Mouse (Mus musculus) spleen, adult 2 months (tissue): ENCODE results near the gene Ttll12. TPM values are rescaled to one million over a fixed set of nuclear protein-coding genes. Genes with fewer than 3 reads are reported as not detected.

Experiments used
- DNase-seq, 2 experiments: peaks; one replicate each; pipeline versions ENCODE4 v3.0.0 to v3.0.0-alpha.2; 2012 to 2021; ENCODE audit warnings: low spot score in 2 of 2, low read depth in 1 of 2
- H3K27ac ChIP-seq: fragments of 200-500 bp; 2 replicates; pipeline ENCODE4 v1.5.1; 2012; ENCODE audit warnings: low read length, inconsistent platforms; ENCODE audit not compliant: insufficient read depth
- H3K27me3 ChIP-seq: fragments of 200-500 bp; 2 replicates; pipeline ENCODE4 v1.6.1; 2012; ENCODE audit warnings: mild to moderate bottlenecking, moderate library complexity, low read length, inconsistent platforms; ENCODE audit not compliant: control insufficient read depth, insufficient read depth
- H3K36me3 ChIP-seq: fragments of 200-500 bp; 2 replicates; pipeline ENCODE4 v1.6.1; 2012; ENCODE audit warnings: mild to moderate bottlenecking, low read length, inconsistent platforms; ENCODE audit not compliant: control insufficient read depth, insufficient read depth
- H3K4me1 ChIP-seq: fragments of 200-500 bp; 2 replicates; pipeline ENCODE4 v1.6.1; 2011; ENCODE audit warnings: inconsistent platforms; ENCODE audit not compliant: control insufficient read depth, insufficient read depth, insufficient read length
- H3K4me3 ChIP-seq: fragments of 200-500 bp; 2 replicates; pipeline ENCODE4 v1.5.1; 2011; ENCODE audit warnings: mild to moderate bottlenecking, inconsistent platforms; ENCODE audit not compliant: insufficient read depth, insufficient read length; ENCODE audit errors: extremely low read depth
- CTCF ChIP-seq: fragments of 200-500 bp; IDR thresholded peaks from 2 replicates; pipeline ENCODE4 v1.5.1; 2011; ENCODE audit warnings: mild to moderate bottlenecking, inconsistent platforms; ENCODE audit not compliant: insufficient read depth, insufficient read length, insufficient replicate concordance; ENCODE audit errors: extremely low read depth
- POLR2A ChIP-seq: fragments of 200-500 bp; IDR thresholded peaks from 2 replicates; pipeline ENCODE4 v1.6.1; 2011; ENCODE audit warnings: low read depth, low read length, inconsistent platforms
- WGBS: fragments of 180-500 bp; shearing (Covaris S2); methylation state at CpG from one replicate; pipeline ENCODE4 v1.1.7; 2018; 5-methylcytosine and 5-hydroxymethylcytosine counted together
- polyA plus RNA-seq: library from polyadenylated mRNA; depleted of rRNA; stranded (reverse); fragments of >200 nt; gene quantifications from 2 replicates; pipeline ENCODE4 v1.2.3, GENCODE M21; 2012

Ttll12 gene
- polyA plus RNA-seq, 1 experiment: 19.9 TPM

DNA sequence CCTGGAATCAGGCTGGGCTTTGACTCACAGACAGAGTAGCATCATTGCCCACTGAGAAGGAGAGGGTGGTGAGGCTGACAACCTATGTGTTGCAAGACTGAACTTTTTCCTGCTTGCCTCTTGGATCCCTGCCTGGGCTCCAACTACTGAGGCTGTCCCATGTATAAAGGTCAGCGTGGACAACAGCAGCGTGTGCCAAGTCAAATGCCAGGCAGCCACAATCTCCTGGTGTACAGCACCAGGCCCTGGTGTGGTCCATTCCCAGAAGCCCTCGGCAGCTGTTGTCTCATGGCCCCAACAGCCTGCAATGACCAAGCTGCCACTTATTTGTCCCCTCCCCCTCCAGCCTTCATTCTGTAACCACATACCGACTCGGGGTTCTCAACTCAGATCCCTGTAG, 23.3 kb downstream of the Ttll12 start:
- no peaks in the 10 kb centered on the region for H3K4me1 ChIP-seq
- peaks cover 31% of the 10 kb centered on the region for H3K36me3 ChIP-seq
- DNase-seq: no peak
- H3K4me3 ChIP-seq: no peak overlapping the region
- no peak overlapping the region for H3K27ac ChIP-seq
- H3K27me3 ChIP-seq: no peaks in the 10 kb centered on the region
- TF ChIP-seq POLR2A (no peak), CTCF (no peak)
- 84% methylated on average over 5 of the region's 5 CpGs for WGBS

GRCm38 (mm10) chr15:83570641-83571040, 24.3 kb downstream of the Ttll12 start:
- Histone ChIP-seq H3K27me3 (no peaks in the 10 kb centered on the region), H3K36me3 (peaks cover 25% of the 10 kb centered on the region), H3K4me3 (no peak overlapping the region), H3K27ac (no peak overlapping the region), H3K4me1 (no peaks in the 10 kb centered on the region)
- TF ChIP-seq CTCF (no peak; the same call in 1 of the 2 replicates), POLR2A (no peak)
- no peak for DNase-seq
- 65% methylated on average over 2 of the region's 2 CpGs for WGBS

GRCm38 (mm10) chr15:83569682-83570081, 25.3 kb downstream of the Ttll12 start:
- WGBS: 75% methylated on average over 11 of the region's 11 CpGs

GRCm38 (mm10) chr15:83568544-83568943, 26.4 kb downstream of the Ttll12 start:
- Histone ChIP-seq H3K27ac (no peak overlapping the region), H3K4me3 (no peak overlapping the region), H3K36me3 (peaks cover 8% of the 10 kb centered on the region), H3K27me3 (no peaks in the 10 kb centered on the region), H3K4me1 (peaks cover 4% of the 10 kb centered on the region; the same call in 1 of the 2 replicates)
- WGBS: 95% methylated on average over 5 of the region's 5 CpGs
- no peak for TF ChIP-seq POLR2A
- no peak for TF ChIP-seq CTCF
- DNase-seq: no peak

More at GRCm38 (mm10) chr15:83569682-83570081, 25.3 kb downstream of the Ttll12 start:
- Histone ChIP-seq H3K27me3 (no peaks in the 10 kb centered on the region), H3K4me1 (no peaks in the 10 kb centered on the region), H3K27ac (no peak overlapping the region), H3K36me3 (peaks cover 17% of the 10 kb centered on the region), H3K4me3 (no peak overlapping the region)
- DNase-seq: no peak
- TF ChIP-seq POLR2A (no peak), CTCF (no peak)

- H3K4me1 ChIP-seq: peaks cover 4% of the 10 kb centered on the region; the same call in 1 of the 2 replicates
- 90% methylated on average over 3 of the region's 3 CpGs for WGBS
- H3K27me3 ChIP-seq: no peaks in the 10 kb centered on the region
- H3K27ac ChIP-seq: no peak overlapping the region
- peaks cover 7% of the 10 kb centered on the region for H3K36me3 ChIP-seq
- no peak for TF ChIP-seq CTCF
- no peak for TF ChIP-seq POLR2A
- DNase-seq: no peak
- H3K4me3 ChIP-seq: no peak overlapping the region
Observed at GRCm38 (mm10) chr15:83567728-83568127, 27.2 kb downstream of the Ttll12 start.

GRCm38 (mm10) chr15:83566006-83566405, 29.0 kb downstream of the Ttll12 start:
- H3K27me3 ChIP-seq: no peaks in the 10 kb centered on the region
- no peak overlapping the region for H3K4me3 ChIP-seq
- peaks cover 7% of the 10 kb centered on the region; the same call in 1 of the 2 replicates for H3K4me1 ChIP-seq
- H3K36me3 ChIP-seq: no peaks in the 10 kb centered on the region
- no peak for TF ChIP-seq CTCF
- TF ChIP-seq POLR2A: no peak
- H3K27ac ChIP-seq: no peak overlapping the region
- WGBS: 74% methylated on average over 5 of the region's 5 CpGs
- no peak for DNase-seq

GRCm38 (mm10) chr15:83565434-83565833, 29.5 kb downstream of the Ttll12 start:
- H3K4me1 ChIP-seq: peaks cover 7% of the 10 kb centered on the region; the same call in 1 of the 2 replicates
- no peak for TF ChIP-seq CTCF
- H3K4me3 ChIP-seq: no peak overlapping the region
- H3K27ac ChIP-seq: no peak overlapping the region
- WGBS: 81% methylated on average over 3 of the region's 3 CpGs
- DNase-seq: no peak
- no peaks in the 10 kb centered on the region for H3K36me3 ChIP-seq
- no peaks in the 10 kb centered on the region for H3K27me3 ChIP-seq
